Mouse (Mus musculus): ENCODE measurements at regions not wholly inside any gene's neighbourhood (a gene's known extent, or its start where the extent isn't known, plus 50 kb on each side); places are given as distances from the start of the nearest gene placed in this dataset.
"Not testable (repeated sequence)": the region's sequence is repeated elsewhere in the genome, so short reads cannot be mapped to it uniquely, and the experiment has no call there.

- not testable (repeated sequence) for DNase-seq (ENCODE audit: low read depth)
Observed at GRCm38 (mm10) chr13:57046130-57046529, 150.3 kb upstream of the Trpc7 start.

DNA sequence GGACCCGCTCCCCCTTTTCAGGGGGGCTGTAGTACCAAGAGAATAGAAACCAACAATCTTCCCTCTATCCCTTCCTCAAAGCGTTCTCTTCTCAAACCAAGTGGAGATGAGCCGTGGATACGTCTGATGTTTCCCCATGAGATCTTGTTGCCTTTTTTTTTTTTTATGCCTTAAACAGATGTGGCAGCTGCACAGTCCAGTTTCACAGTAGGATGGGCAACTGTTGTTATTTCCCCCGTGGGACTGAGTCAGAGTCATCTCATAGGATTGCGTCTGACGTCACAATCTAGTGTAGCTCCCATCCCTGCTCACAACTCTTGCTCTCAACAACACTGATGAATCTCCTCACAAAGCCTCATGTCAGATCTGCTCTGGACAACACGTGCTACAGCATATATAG is 148.7 kb upstream of the Trpc7 start:
- DNase-seq (ENCODE audit: low read depth), result no peak

- no peak for DNase-seq (ENCODE audit: low read depth)
Observed at GRCm38 (mm10) chr13:57043316-57043974, 147.7 kb upstream of the Trpc7 start.

DNA sequence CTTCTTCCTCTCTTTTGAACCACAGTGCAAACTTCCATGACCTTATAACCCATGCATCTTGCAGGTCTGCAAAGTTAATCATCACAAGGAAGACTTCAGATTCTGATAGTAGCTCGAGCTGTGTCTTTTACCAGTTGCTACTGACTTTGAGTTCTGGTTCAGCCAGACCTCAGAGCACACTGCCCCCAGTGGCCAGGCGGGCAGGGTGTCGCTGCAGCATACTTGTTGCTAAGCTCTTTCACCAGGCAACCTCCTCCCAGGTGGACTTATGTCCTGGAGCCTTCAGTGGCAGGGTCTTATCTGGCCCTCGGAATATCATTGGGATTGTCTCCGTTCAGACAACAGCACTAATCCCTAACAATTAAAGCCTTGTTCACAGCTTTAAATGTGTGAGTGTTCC is 146.7 kb upstream of the Trpc7 start:
- DNase-seq (ENCODE audit: low read depth), result no peak

DNA sequence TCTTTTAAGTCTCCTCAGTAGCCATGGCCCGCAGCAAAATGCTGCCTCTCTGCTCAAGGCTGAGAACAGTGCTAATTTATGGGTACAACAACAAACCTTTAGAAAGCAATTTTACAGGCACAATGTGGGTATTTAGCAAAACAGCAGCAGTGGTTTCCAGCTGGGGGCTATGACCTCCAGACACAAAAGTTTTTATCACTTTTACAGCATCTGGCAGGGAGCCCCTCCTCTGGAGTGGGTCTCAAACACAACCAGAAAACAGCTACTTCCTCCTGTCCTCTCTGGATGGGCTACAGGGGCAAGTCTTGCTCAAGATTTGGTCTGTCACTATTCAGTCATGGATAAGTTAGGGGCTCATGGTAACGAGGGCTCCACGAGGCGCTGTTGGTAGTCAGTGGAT is 137.1 kb upstream of the Trpc7 start:
- no peak for DNase-seq (ENCODE audit: low read depth)

DNA sequence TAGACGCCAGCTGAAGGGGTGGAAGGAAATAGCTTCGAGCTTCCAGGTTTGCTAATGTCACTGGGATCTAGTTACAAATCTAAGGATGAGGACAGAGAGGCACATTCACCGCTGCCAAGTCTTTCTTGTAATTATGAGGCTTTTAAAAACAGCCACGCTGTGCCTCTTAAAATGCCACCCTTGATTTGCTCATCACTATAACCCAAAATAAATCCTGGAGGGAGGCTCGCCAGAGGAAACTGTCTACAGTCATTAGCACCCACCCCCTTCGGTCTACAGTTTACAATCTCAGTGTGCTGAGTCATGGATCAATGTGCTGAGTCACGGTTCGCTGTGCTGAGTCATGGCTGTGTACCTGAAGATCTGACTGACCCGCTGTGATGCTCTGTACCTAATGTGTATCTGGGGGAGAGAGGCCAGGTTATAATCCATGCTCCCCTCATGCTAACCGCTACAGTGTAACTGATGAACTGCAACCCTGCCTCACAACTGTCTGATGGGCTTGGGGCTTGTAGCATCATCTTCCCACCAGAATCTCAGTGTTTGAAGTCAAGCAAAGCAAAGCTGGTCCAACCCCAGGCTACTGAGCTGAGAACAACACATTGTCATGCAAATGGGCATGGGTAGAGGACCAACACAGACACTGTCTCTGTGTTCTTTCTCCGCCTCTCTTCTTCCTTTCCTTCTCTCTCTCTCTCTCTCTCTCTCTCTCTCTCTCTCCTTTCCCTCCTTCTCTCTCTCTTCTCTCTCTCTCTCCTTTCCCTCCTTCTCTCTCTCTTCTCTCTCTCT is 122.0 kb upstream of the Trpc7 start:
- DNase-seq (ENCODE audit: low read depth), result no peak

GRCm38 (mm10) chr13:57016465-57017272 is 120.9 kb upstream of the Trpc7 start:
- DNase-seq (ENCODE audit: low read depth), result no peak

DNA sequence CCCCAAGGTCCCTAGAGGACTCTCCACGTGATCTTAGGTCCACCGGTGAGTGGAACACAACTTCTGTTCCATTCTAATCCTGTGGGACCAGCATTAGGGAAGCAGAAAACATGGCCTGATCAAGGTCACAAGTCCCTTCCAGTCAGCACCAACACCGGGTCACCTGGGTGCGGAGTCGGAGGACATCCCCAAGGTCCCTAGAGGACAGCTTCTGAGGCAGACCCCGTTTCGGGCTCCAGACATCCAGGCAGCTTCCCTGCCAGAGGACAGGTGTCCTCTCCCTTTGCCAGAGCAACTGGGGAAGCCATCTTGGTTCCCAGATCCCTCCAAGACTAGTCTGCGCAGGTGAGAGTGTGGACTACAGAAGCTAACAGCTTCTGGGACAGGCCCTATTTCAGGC is 111.4 kb upstream of the Trpc7 start:
- not testable (repeated sequence) for DNase-seq (ENCODE audit: low read depth)

GRCm38 (mm10) chr13:57003565-57004132 is 107.9 kb upstream of the Trpc7 start:
- no peak for DNase-seq (ENCODE audit: low read depth)

- DNase-seq (ENCODE audit: low read depth), result no peak
Observed at GRCm38 (mm10) chr13:56992022-56992421, 96.2 kb upstream of the Trpc7 start.

GRCm38 (mm10) chr13:56974063-56974462 is 78.3 kb upstream of the Trpc7 start:
- no peak for DNase-seq (ENCODE audit: low read depth)

GRCm38 (mm10) chr13:56955358-56955757 is 59.6 kb upstream of the Trpc7 start:
- DNase-seq (ENCODE audit: low read depth), result no peak

DNA sequence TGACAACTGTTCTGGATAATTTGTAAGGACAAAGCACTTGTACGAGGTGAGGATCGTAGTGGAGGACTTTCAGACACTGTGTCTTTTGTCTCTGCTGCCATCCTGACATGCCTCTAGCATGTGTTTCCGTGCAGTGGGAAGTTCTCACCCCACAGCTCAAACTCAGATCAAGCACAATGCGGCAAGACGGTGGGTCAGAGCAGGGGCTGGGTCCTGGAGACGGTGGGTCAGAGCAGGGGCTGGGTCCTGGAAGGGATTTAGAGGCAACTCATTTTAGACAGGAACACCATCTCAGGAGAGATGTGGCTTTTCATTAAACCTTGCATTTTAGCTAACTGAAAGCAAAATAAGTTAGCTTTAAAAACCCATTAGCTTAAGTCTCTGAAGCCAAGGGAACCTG is 52.3 kb upstream of the Trpc7 start:
- DNase-seq (ENCODE audit: low read depth), result no peak

DNA sequence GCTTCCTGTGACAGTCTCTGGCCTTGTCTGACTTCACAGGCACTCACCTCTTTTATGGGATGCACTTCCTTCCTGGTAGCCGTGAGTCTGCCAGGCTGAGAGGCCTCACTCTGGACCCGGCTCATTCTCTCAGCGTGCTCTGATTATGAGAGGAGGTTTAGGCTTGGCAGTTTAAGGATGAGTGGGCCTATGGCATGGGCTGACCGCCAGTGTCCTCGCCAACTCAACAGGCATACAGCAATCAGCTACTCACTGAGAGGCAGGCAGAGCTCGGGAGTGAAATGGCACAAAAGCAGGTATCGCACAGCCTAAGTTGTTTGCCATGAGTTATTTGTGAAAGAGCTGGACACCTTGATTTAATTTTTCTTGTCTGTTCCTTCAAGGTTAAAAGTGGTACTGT is 51.5 kb upstream of the Trpc7 start:
- no peak for DNase-seq (ENCODE audit: low read depth)
